Mouse (Mus musculus): ENCODE results near the gene Mre11a. TPM values are rescaled to one million over a fixed set of nuclear protein-coding genes. Genes with fewer than 3 reads are reported as not detected.

Mre11a gene
- polyA plus RNA-seq, 1 experiment from 2014 or later, result 34.6 TPM

- ATAC-seq (ENCODE audit: insufficient read depth), result no peak
- Histone ChIP-seq H3K9ac (no peak overlapping the region), H3K4me2 (no peak overlapping the region), H3K27ac (ENCODE audit: low read depth) (no peak overlapping the region), H3K36me3 (ENCODE audit: insufficient read depth) (peaks cover 12% of the 10 kb centered on the region), H3K27me3 (ENCODE audit: insufficient read depth, low read length) (no peaks in the 10 kb centered on the region), H3K4me3 (ENCODE audit: low read depth, low read length) (no peak overlapping the region), H3K4me1 (ENCODE audit: insufficient read depth) (no peaks in the 10 kb centered on the region), H3K9me3 (ENCODE audit: low read depth, low read length) (no peaks in the 10 kb centered on the region)
- DNase-seq, result no peak
- no peak for TF ChIP-seq CTCF (IDR thresholded peaks at IDR 0.05; ENCODE audit: low read depth)
- WGBS, result 74% methylated on average over 5 of the region's 5 CpGs
Observed at GRCm38 (mm10) chr9:14839970-14840369, 55.5 kb downstream of the Mre11a start.

- WGBS, result 80% methylated on average over 10 of the region's 10 CpGs
- no peak overlapping the region for H3K27ac ChIP-seq (ENCODE audit: low read depth)
Observed at GRCm38 (mm10) chr9:14841878-14842761, 57.7 kb downstream of the Mre11a start.

GRCm38 (mm10) chr9:14843311-14843857 lies 58.9 kb downstream of the Mre11a start:
- 88% methylated on average over 6 of the region's 6 CpGs for WGBS
- Histone ChIP-seq H3K4me3 (ENCODE audit: low read depth, low read length) (no peak overlapping the region), H3K9me3 (ENCODE audit: low read depth, low read length) (no peaks in the 10 kb centered on the region), H3K27ac (ENCODE audit: low read depth) (no peak overlapping the region), H3K27me3 (ENCODE audit: insufficient read depth, low read length) (no peaks in the 10 kb centered on the region), H3K36me3 (ENCODE audit: insufficient read depth) (no peaks in the 10 kb centered on the region), H3K4me1 (ENCODE audit: insufficient read depth) (no peaks in the 10 kb centered on the region), H3K9ac (no peak overlapping the region), H3K4me2 (no peak overlapping the region)
- no peak for ATAC-seq (ENCODE audit: insufficient read depth)
- no peak for TF ChIP-seq CTCF (IDR thresholded peaks at IDR 0.05; ENCODE audit: low read depth)
- DNase-seq, result no peak

More at GRCm38 (mm10) chr9:14841878-14842761, 57.7 kb downstream of the Mre11a start:
- H3K36me3 ChIP-seq (ENCODE audit: insufficient read depth), result no peaks in the 10 kb centered on the region
- ATAC-seq (ENCODE audit: insufficient read depth) (peak; percentile 89), DNase-seq (peak; percentile 78)
- no peaks in the 10 kb centered on the region for H3K27me3 ChIP-seq (ENCODE audit: insufficient read depth, low read length)
- no peak for TF ChIP-seq CTCF (IDR thresholded peaks at IDR 0.05; ENCODE audit: low read depth)
- no peaks in the 10 kb centered on the region for H3K9me3 ChIP-seq (ENCODE audit: low read depth, low read length)
- no peak overlapping the region for H3K9ac ChIP-seq
- H3K4me3 ChIP-seq (ENCODE audit: low read depth, low read length), result no peak overlapping the region
- H3K4me2 ChIP-seq, result no peak overlapping the region
- H3K4me1 ChIP-seq (ENCODE audit: insufficient read depth), result no peaks in the 10 kb centered on the region

GRCm38 (mm10) chr9:14843901-14844300 lies 59.4 kb downstream of the Mre11a start:
- H3K9me3 ChIP-seq (ENCODE audit: low read depth, low read length), result no peaks in the 10 kb centered on the region
- H3K4me1 ChIP-seq (ENCODE audit: insufficient read depth), result no peaks in the 10 kb centered on the region
- no peak overlapping the region for H3K4me2 ChIP-seq
- no peak overlapping the region for H3K4me3 ChIP-seq (ENCODE audit: low read depth, low read length)
- no peak for TF ChIP-seq CTCF (IDR thresholded peaks at IDR 0.05; ENCODE audit: low read depth)
- no peak for ATAC-seq (ENCODE audit: insufficient read depth)
- H3K36me3 ChIP-seq (ENCODE audit: insufficient read depth), result no peaks in the 10 kb centered on the region
- no peak overlapping the region for H3K9ac ChIP-seq
- no peak overlapping the region for H3K27ac ChIP-seq (ENCODE audit: low read depth)
- H3K27me3 ChIP-seq (ENCODE audit: insufficient read depth, low read length), result no peaks in the 10 kb centered on the region
- 89% methylated on average over 3 of the region's 3 CpGs for WGBS
- no peak for DNase-seq

GRCm38 (mm10) chr9:14846428-14846827 lies 62.0 kb downstream of the Mre11a start:
- Histone ChIP-seq H3K9ac (no peak overlapping the region), H3K4me3 (ENCODE audit: low read depth, low read length) (no peak overlapping the region), H3K27ac (ENCODE audit: low read depth) (no peak overlapping the region), H3K4me2 (no peak overlapping the region), H3K36me3 (ENCODE audit: insufficient read depth) (no peaks in the 10 kb centered on the region), H3K4me1 (ENCODE audit: insufficient read depth) (no peaks in the 10 kb centered on the region), H3K9me3 (ENCODE audit: low read depth, low read length) (no peaks in the 10 kb centered on the region), H3K27me3 (ENCODE audit: insufficient read depth, low read length) (no peaks in the 10 kb centered on the region)
- WGBS, result 43% methylated on average over 5 of the region's 5 CpGs
- ATAC-seq (ENCODE audit: insufficient read depth), result no peak
- DNase-seq, result peak; percentile 61
- TF ChIP-seq CTCF (IDR thresholded peaks at IDR 0.05; ENCODE audit: low read depth), result peak; percentile 67

- TF ChIP-seq CTCF (IDR thresholded peaks at IDR 0.05; ENCODE audit: low read depth), result no peak
- Histone ChIP-seq H3K27ac (ENCODE audit: low read depth) (no peak overlapping the region), H3K4me3 (ENCODE audit: low read depth, low read length) (no peak overlapping the region), H3K4me1 (ENCODE audit: insufficient read depth) (no peaks in the 10 kb centered on the region), H3K27me3 (ENCODE audit: insufficient read depth, low read length) (no peaks in the 10 kb centered on the region), H3K9me3 (ENCODE audit: low read depth, low read length) (no peaks in the 10 kb centered on the region), H3K4me2 (no peak overlapping the region), H3K9ac (no peak overlapping the region), H3K36me3 (ENCODE audit: insufficient read depth) (no peaks in the 10 kb centered on the region)
- ATAC-seq (ENCODE audit: insufficient read depth), result no peak
- 71% methylated on average over 1 of the region's 1 CpGs for WGBS
- no peak for DNase-seq
Observed at GRCm38 (mm10) chr9:14848267-14848935, 63.9 kb downstream of the Mre11a start.

- DNase-seq, result no peak
- H3K27me3 ChIP-seq (ENCODE audit: insufficient read depth, low read length), result peaks cover 21% of the 10 kb centered on the region
- H3K27ac ChIP-seq (ENCODE audit: low read depth), result no peak overlapping the region
- ATAC-seq (ENCODE audit: insufficient read depth), result no peak
- H3K4me1 ChIP-seq (ENCODE audit: insufficient read depth), result no peaks in the 10 kb centered on the region
- no peaks in the 10 kb centered on the region for H3K9me3 ChIP-seq (ENCODE audit: low read depth, low read length)
- H3K4me2 ChIP-seq, result no peak overlapping the region
- no peak for TF ChIP-seq CTCF (IDR thresholded peaks at IDR 0.05; ENCODE audit: low read depth)
- no peak overlapping the region for H3K9ac ChIP-seq
- H3K4me3 ChIP-seq (ENCODE audit: low read depth, low read length), result no peak overlapping the region
- 83% methylated on average over 4 of the region's 4 CpGs for WGBS
- no peaks in the 10 kb centered on the region for H3K36me3 ChIP-seq (ENCODE audit: insufficient read depth)
Observed at GRCm38 (mm10) chr9:14854585-14854984, 70.1 kb downstream of the Mre11a start.
